Mouse (Mus musculus) spleen, adult 18-20 months (tissue): Measurements from ENCODE around the gene Stpg4.

Experiments
- DNase-seq, 2 experiments: peaks; one replicate each; pipeline ENCODE4 v3.0.0; 2022; ENCODE audit warnings: mixed read lengths in 2 of 2

Gene Stpg4

GRCm38 (mm10) chr17:87349069-87349468, 78.5 kb downstream of the Stpg4 start:
- DNase-seq = no peak

- no peak for DNase-seq
Observed at GRCm38 (mm10) chr17:87348353-87348752, 79.2 kb downstream of the Stpg4 start.

GRCm38 (mm10) chr17:87345252-87345593, 82.3 kb downstream of the Stpg4 start:
- DNase-seq = no peak

GRCm38 (mm10) chr17:87344441-87345251, 82.9 kb downstream of the Stpg4 start:
- DNase-seq = peak; percentile 25 to 32

- no peak for DNase-seq
Observed at GRCm38 (mm10) chr17:87343060-87343703, 84.4 kb downstream of the Stpg4 start.
